Mouse (Mus musculus) layer of hippocampus, adult 11-12 months (tissue): Measurements from ENCODE around the gene Unc5b.

Source experiments
- DNase-seq: peaks from one replicate; pipeline ENCODE4 v3.0.0; 2022; ENCODE audit warnings: low spot score

Gene Unc5b

GRCm38 (mm10) chr10:60820552-60820951, 10.8 kb downstream of the Unc5b start:
- DNase-seq = no peak

DNA sequence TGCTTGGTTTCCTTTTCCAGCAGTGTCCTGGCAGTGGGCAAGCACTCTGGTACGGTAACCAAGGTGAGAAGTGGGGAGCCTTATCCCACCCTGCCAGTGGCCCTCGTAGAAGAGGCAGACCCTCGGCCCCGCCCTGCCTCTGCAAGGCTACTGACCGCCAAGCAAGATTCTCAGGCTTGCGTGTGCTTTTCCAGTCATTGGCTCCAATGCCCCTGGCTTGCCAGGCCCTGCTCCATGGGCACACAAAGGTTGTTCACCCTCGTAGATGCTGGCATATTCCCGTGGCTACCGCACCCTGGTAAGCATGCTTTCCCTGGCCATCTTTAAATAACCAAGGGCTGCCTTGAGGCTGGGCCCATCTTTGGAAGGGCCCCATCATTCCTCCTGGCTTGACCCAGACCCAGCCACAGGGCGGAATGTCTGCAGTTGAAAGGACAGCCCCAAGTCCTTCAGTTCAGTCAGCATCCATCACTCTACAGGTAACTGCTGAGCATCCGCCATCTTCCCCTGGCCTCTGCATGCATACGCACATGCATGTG, 11.7 kb downstream of the Unc5b start:
- no peak for DNase-seq

DNA sequence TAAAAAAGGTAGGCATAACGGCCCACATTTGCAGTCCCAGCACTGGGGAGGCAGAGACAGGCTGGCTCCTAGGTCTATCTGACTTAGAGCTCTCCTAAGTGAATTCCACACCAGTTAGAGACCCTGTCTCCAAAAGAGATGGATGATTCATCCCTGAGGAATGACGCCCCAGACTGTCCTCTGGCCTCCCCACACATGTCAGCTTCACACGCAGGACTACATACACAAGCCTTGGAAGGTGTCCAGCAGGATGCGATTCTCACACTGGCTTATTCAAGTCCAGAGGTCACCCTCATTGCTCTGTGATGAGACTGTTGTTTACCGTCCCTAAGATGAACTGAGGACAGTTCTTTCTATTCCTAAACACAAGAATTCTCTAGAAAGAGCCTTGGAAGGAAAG, 12.2 kb downstream of the Unc5b start:
- no peak for DNase-seq

GRCm38 (mm10) chr10:60818708-60819107, 12.7 kb downstream of the Unc5b start:
- DNase-seq = no peak

GRCm38 (mm10) chr10:60817868-60818267, 13.5 kb downstream of the Unc5b start:
- no peak for DNase-seq

GRCm38 (mm10) chr10:60816872-60817648, 14.3 kb downstream of the Unc5b start:
- peak; percentile 83 for DNase-seq

- no peak for DNase-seq
Measured at GRCm38 (mm10) chr10:60815855-60816254, 15.5 kb downstream of the Unc5b start.

GRCm38 (mm10) chr10:60815059-60815458, 16.3 kb downstream of the Unc5b start:
- DNase-seq = no peak

GRCm38 (mm10) chr10:60814444-60815057, 16.8 kb downstream of the Unc5b start:
- DNase-seq = no peak

GRCm38 (mm10) chr10:60813606-60814005, 17.8 kb downstream of the Unc5b start:
- DNase-seq = no peak

DNA sequence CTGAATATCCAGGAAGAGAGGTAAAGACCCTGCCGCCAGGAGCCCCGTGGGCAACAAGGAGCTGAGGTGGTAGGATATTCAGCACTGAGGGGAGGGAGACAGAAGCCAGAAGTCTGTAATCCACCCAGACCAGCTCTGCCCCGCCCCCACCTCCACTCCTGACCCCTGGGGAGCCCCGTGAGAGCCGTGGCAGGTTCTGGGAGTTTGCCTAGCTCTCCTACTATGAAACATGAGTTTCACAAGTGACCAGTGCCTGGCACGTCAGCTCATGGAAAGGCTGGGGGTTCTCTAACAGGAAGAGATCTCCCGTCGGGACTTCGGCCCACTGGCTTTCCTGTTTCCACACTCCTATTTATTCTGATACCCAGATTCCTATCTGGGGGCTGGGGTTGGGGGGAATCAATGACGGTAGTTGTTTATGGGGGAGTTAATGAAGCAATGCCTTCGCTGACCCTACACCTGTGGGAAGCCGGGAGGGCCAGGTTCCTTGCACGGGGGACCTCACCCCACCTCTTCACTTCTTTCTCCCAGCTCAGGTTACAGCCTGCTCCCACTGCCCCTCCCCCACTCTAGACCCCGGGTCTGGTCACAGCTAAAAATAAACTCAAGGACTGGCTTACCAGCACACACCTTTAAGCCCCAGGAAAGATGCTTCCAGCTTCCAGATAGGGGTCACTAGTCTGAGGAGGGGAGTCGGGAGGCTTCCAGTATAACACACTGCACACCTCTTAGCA, 19.4 kb downstream of the Unc5b start:
- DNase-seq = no peak

DNA sequence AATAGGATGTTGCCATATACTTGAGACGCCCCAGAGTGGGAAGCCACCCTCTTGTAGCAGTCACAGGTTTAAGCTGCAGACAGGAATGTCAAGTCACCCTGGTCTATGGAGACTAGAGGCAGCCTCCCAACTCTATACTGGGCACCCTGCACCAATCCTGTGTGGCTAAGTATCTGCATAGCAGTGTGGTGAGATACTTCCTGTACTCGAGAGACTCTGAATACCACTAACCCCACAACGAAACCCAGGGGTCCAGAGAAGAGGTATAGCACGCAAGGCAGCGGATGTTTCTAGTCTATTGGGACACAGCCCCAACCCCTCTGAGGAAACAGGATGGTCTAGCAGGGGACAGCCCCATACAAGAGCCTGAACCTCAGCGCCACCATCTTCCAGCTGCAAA, 22.9 kb downstream of the Unc5b start:
- no peak for DNase-seq

DNA sequence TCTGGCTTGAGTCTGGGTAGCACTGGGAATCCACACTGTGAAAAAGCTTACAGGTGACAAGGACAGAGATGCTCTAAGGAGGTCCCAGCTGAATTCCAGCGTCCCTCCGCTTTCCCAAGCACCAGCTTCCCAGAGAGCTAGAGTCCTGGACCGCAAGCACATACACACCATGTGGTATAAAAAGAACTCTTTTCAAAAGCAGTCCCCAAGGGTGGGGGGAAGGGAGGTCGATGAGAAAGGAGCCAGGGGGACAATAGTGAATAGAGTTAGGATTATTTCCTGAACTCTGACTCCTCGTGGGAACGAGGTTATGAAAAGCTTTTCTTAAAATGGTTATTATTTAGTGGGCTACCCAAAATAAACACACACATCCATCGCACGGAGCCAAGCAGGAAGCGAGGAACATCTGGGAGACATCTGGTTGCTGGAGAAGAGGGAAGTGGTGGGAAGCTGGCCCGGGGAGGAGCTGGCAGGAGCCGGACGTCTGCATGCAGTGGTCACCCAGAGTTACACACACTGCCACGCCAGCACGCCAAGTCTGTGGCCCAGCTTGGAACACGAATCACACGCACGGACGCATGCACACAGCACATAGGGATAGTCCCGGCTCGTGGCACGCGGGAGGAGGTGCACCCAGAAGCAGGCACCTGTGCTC, 23.7 kb downstream of the Unc5b start:
- no peak for DNase-seq

DNA sequence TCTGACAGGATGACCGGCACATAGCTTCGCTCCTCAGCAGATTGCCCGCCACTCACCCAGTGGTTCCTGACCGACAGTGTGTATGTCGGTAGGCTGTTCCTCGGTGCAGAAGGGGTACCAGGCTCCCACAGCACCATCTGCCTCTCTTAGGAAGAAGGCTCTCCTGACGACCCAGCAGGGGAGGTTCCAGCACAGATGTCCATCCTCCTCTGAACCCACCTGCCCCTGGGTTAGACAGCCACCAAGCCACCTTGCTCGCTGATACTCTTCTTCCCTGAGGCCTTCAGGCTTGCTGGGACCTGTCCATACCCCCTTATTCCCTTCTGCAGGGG, 25.2 kb downstream of the Unc5b start:
- DNase-seq = no peak

GRCm38 (mm10) chr10:60805436-60806206, 25.8 kb downstream of the Unc5b start:
- DNase-seq = no peak

DNA sequence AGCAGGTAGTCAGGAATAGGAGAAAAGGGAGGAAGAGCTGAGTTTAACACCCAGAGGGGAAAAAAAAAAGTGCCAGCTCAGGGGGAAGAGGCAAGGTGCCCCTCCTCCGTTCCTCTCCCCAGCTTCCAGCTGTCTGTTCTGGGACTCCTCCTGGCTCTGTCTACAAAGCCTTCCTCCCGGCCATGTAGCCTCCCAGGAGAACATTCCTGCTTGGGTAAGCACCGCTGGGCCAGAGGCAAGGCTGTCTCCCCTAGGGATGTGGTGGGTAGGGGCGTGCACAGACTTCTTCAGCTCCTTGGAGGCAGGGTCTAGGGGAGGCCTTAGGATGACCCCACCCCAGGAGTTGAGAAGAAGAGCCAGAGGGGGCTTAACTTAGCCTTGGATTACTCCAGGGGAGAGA, 26.5 kb downstream of the Unc5b start:
- DNase-seq = no peak

GRCm38 (mm10) chr10:60803971-60804370, 27.4 kb downstream of the Unc5b start:
- DNase-seq = no peak

- DNase-seq = no peak
Measured at GRCm38 (mm10) chr10:60801898-60802412, 29.4 kb downstream of the Unc5b start.

- no peak for DNase-seq
Measured at GRCm38 (mm10) chr10:60801168-60801897, 30.0 kb downstream of the Unc5b start.

DNA sequence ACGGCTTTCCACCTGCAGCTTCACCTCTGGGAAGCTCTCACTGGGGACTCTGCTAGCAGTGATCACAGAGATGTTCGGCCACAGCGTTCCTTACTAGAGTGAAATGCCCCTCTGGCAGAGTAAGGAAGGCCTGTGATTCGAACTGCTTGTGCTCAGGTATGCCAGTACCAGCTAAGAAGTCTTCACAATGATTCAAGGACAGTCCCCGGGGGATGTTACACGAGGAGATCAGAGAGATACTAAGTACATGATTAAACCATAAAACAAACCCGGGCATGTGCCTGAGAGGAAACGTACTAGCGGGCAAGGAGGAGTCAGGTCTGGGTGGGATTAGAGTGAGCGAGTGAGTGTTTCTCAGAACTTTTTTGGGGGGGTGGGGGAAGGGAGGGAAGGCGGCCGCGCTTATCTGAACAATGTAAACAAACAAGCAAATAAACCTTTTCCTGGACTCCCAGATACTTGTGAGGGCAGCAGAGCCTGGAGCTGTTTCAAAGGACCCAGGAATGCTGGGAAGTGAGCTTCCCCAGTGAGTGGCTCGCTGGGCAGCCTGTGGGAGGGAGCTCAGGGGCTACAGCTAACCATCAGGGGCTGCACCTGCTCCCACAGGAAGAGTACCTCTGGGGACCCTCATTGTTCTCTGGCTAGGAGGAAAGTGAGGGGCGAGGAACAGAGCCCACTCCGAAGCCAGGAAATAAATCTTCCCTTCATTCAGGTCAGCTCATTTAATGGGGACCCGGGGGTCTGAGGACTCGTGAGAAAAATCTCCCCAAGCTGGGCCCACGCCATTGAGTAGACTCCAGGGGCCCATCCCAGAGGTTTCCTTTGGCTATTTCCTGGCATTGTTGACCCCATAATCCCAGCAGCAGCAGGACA, 30.9 kb downstream of the Unc5b start:
- no peak for DNase-seq
